Mouse (Mus musculus) embryonic fibroblast, embryonic 13.5 days (primary cell): ENCODE data around the gene Calcoco2.

Experiments
- CTCF ChIP-seq: IDR thresholded peaks from 2 replicates; pipeline ENCODE4 v1.5.1; 2011; ENCODE audit warnings: mild to moderate bottlenecking, control low read depth, low read length, moderate library complexity, borderline replicate concordance; ENCODE audit not compliant: insufficient read depth
- POLR2A ChIP-seq: IDR thresholded peaks from 2 replicates; pipeline ENCODE4 v1.6.1; 2011; ENCODE audit warnings: low read depth, mild to moderate bottlenecking, control low read depth, low read length, moderate library complexity

DNA sequence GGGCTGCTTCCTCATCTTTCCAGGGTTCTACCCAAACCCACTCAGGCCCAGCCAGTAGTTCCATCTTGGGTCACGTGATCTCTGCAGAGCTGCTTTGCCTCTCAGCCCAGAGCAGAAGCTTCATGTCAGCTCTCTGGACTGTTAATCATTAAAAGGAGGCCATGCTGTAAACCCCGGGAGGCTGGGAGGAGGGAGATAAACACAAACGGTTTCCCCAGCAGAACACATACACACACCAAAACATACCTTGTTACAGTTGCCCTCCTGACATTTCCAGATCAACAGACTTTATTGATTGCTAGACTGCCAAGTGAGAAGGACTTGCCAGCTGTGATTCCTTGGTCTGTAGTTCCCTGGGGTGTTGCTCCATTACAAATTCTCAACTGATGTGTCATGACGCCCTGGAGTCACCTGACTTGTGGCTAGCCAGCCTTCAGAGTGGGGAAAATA is 29.0 kb upstream of the Calcoco2 start:
- TF ChIP-seq CTCF: no peak
- no peak for TF ChIP-seq POLR2A
